Mouse (Mus musculus) heart, embryonic 11.5 days (tissue): ENCODE data around the gene Tjp2. TPM values are rescaled to one million over a fixed set of nuclear protein-coding genes. Genes with fewer than 3 reads are reported as not detected.
A peak's percentile ranks its signal among the peaks of the same experiment; 100 is the strongest.

ENCODE experiments used
- ATAC-seq: fragments of 200-750 bp; cut with Nextera tagmentation; replicated peaks from 2 replicates; pipeline ENCODE4 v1.8.0; 2017; ENCODE audit warnings: moderate library complexity; ENCODE audit not compliant: insufficient number of reproducible peaks, low FRiP score, low TSS enrichment
- H3K27ac ChIP-seq: fragments of 300-500 bp; sonication (generic); 2 replicates; pipeline ENCODE4 v1.5.1; 2014; ENCODE audit warnings: mild to moderate bottlenecking, low read depth, low read length
- H3K27me3 ChIP-seq: fragments of 300-500 bp; sonication (generic); 2 replicates; pipeline ENCODE4 v1.6.1; 2014; ENCODE audit warnings: mild to moderate bottlenecking, low read length, mixed read lengths; ENCODE audit not compliant: control insufficient read depth, insufficient read depth
- H3K36me3 ChIP-seq: fragments of 300-500 bp; sonication (generic); 2 replicates; pipeline ENCODE4 v1.6.1; 2014; ENCODE audit warnings: mild to moderate bottlenecking, low read length, moderate library complexity, mixed read lengths; ENCODE audit not compliant: control insufficient read depth, insufficient read depth
- H3K4me1 ChIP-seq: fragments of 300-500 bp; sonication (generic); 2 replicates; pipeline ENCODE4 v1.6.1; 2014; ENCODE audit warnings: low read length; ENCODE audit not compliant: control insufficient read depth, insufficient read depth
- H3K4me2 ChIP-seq: fragments of 300-500 bp; sonication (generic); 2 replicates; pipeline ENCODE4 v1.6.1; 2014; ENCODE audit warnings: mild to moderate bottlenecking, moderate library complexity
- H3K4me3 ChIP-seq: fragments of 300-500 bp; sonication (generic); 2 replicates; pipeline ENCODE4 v1.5.1; 2014; ENCODE audit warnings: low read depth, low read length
- H3K9ac ChIP-seq: fragments of 300-500 bp; sonication (generic); 2 replicates; pipeline ENCODE4 v1.6.1; 2014; ENCODE audit warnings: mild to moderate bottlenecking, low read depth, low read length, moderate library complexity
- H3K9me3 ChIP-seq: fragments of 300-500 bp; sonication (generic); replicated peaks from 2 replicates; pipeline ENCODE4 v1.6.1; 2016; ENCODE audit warnings: low read length; ENCODE audit not compliant: control insufficient read depth
- WGBS: fragments of 180-500 bp; shearing (Covaris S2); extraction: QIAGEN DNeasy Blood & Tissue Kit; methylation state at CpG from one replicate; pipeline ENCODE4 v1.1.7; 2014; ENCODE audit not compliant: insufficient replicate concordance; 5-methylcytosine and 5-hydroxymethylcytosine counted together
- polyA plus RNA-seq: library from polyadenylated mRNA; unstranded; fragments of >200 nt; fragmentation: Nextera tagmentation; extraction: Ambion mirVana; gene quantifications from 2 replicates; pipeline ENCODE4 v1.2.1, GENCODE M21; 2014

Tjp2 gene
- polyA plus RNA-seq, 1 experiment from 2014 or later, result 21.3 TPM

DNA sequence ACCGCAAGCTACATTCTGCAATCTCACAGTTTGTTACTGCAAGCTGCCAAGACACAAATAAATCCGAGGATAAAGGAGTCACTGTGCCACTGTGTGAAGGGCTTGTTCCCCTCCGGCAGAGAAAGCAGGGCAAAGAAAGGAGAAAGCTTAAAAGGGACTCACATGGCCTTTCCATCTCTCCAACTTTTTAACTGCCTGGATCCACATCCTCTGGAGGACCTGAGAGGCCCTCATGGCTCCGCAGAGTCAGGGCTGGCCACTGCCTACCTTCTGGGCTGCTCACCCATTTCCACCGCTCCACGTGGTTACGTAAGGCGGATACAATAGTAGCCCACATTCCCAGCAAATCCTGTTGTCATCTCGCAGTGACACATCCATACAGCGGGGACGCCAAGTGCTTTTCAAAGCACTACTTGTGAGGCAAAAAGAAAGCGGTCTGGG is 82.2 kb downstream of the Tjp2 start:
- H3K4me2 ChIP-seq, result no peak overlapping the region
- no peak overlapping the region for H3K27ac ChIP-seq
- no peak for ATAC-seq
- H3K36me3 ChIP-seq, result no peaks in the 10 kb centered on the region
- no peak overlapping the region for H3K4me3 ChIP-seq
- no peaks in the 10 kb centered on the region for H3K9me3 ChIP-seq
- peaks cover 13% of the 10 kb centered on the region; the same call in 1 of the 2 replicates for H3K4me1 ChIP-seq
- H3K27me3 ChIP-seq, result no peaks in the 10 kb centered on the region
- WGBS, result 84% methylated on average over 12 of the region's 12 CpGs
- H3K9ac ChIP-seq, result no peak overlapping the region

- Histone ChIP-seq H3K9ac (no peak overlapping the region), H3K4me3 (no peak overlapping the region), H3K9me3 (no peaks in the 10 kb centered on the region), H3K27me3 (no peaks in the 10 kb centered on the region), H3K4me2 (no peak overlapping the region), H3K4me1 (peaks cover 13% of the 10 kb centered on the region; the same call in 1 of the 2 replicates), H3K27ac (no peak overlapping the region), H3K36me3 (no peaks in the 10 kb centered on the region)
- ATAC-seq, result no peak
- 61% methylated on average over 3 of the region's 3 CpGs for WGBS
Observed at GRCm38 (mm10) chr19:24140298-24140697, 84.5 kb downstream of the Tjp2 start.

DNA sequence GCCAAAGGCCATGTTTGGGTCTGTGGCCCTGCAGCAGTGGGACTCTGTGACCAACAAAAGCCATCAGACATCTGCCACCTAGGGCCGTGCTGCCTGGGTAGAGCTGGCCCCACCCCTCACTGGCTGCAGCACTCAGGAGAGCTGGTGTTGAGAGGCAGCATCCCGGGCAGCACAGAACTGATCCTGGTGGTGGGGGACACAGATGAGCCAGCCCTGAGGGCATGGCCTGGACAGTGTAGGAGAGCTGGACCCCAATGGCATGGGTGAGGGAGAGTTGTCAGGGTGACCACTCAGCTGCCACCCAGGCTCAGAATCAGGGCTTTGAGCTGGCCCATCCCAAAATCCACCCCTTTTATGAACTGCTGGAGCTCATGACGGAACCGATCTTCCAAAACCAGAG is 87.4 kb downstream of the Tjp2 start:
- Histone ChIP-seq H3K4me2 (no peak overlapping the region), H3K4me3 (no peak overlapping the region), H3K36me3 (peaks cover 2% of the 10 kb centered on the region; the same call in 1 of the 2 replicates), H3K4me1 (peaks cover 14% of the 10 kb centered on the region; the same call in 1 of the 2 replicates), H3K27ac (no peak overlapping the region), H3K9ac (no peak overlapping the region), H3K27me3 (no peaks in the 10 kb centered on the region), H3K9me3 (no peaks in the 10 kb centered on the region)
- no peak; the same call in 1 of the 2 replicates for ATAC-seq
- WGBS, result 60% methylated on average over 4 of the region's 4 CpGs

DNA sequence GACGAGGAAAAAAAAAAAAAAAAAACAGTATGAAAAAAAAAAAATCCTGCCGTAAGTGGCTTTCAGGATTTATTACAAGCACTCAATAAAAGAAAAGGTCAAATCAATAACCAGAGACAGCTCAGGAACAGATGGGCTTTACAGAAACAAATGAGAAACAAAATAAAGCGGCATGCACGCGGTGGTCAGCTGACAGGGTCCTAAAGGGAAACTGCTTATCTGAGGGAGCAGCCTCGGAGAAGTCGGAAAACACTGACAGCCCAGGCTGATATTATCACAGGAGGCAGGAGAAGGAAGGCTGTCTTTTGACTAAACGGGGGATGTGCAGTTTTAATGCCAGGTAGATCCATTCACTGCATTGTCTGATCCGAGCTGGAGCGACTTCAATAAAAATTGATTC is 89.8 kb downstream of the Tjp2 start:
- Histone ChIP-seq H3K4me3 (peak overlapping the region; percentile 8), H3K4me2 (peak overlapping the region; percentile 57), H3K36me3 (peaks cover 17% of the 10 kb centered on the region), H3K27me3 (no peaks in the 10 kb centered on the region), H3K9ac (no peak overlapping the region), H3K27ac (no peak overlapping the region), H3K9me3 (no peaks in the 10 kb centered on the region), H3K4me1 (peaks cover 9% of the 10 kb centered on the region; the same call in 1 of the 2 replicates)
- 24% methylated on average over 10 of the region's 10 CpGs for WGBS
- no peak for ATAC-seq

DNA sequence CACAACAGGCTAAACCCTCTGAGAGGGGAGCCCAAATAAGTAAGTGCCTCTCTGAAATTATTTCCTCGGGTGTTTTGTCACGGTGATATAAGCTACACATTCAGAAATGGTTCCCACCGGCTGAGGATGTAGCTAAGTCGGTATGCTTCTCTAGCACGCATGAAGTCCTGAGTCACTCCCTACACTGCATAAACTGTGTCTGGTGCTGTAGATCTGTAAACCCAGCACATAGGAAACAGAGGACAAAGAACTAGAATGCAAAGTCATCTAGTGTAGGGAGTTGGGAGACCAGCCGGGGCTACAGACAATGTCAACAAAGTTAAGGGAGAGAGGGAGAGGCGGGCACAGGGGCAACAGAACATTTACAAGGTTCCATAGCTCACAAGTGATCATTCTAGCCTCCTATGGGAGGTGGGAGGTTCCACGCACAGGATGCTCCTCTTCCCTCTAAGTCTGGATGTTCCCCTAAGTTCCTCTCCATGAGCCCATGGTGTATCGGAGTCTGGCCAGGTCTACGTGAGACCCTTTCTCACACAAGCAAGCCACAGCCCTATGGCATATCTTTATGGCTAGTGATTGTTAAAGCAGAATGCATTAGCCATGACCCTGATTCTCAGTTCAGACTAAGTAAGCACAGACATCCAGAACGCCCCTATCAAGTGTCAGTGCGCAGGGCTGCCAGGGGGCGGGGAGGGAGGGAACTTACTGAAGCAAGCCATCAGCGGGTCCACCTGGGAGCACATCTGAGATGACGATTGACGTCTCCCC is 90.5 kb downstream of the Tjp2 start:
- H3K9ac ChIP-seq, result no peak overlapping the region; the same call in 1 of the 2 replicates
- no peak overlapping the region for H3K27ac ChIP-seq

DNA sequence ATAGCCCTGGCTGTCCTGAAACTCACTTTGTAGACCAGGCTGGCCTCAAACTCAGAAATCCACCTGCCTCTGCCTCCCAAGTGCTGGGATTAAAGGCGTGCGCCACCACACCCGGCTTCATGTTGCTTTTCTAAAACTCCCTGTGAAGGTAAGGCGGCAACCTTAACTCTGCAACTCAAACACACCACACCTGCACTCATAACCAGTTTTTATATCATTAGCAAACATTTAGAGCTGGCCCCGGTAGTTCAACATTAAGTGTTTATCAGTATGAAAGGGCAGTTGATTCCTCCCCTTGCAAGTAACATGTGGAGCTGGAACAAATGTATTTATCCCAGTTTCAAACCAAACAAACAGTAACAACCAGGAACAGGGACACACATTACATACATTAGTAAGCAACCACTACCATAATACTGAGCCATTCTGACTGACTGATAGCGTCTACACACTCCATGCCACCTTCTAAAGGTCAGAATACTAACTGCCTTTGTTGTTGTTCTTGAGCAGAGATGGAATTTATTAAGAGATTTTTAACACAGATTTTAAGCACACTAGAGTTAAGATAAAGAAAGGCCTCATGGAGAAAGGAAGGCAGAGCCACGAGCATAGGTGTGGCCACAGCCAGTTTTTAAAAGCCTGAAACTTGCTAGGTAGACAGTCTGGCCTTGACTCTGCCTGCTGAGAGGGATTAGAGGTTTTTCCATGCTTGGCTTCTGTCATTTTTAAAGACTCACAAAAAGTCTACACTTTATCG is 101.1 kb downstream of the Tjp2 start:
- Histone ChIP-seq H3K9ac (no peak overlapping the region), H3K4me3 (no peak overlapping the region), H3K4me2 (no peak overlapping the region), H3K9me3 (0 out of 2 replicates have a peak, but pooled peaks cover 3% of the 10 kb centered on the region), H3K4me1 (peaks cover 5% of the 10 kb centered on the region; the same call in 1 of the 2 replicates), H3K27ac (no peak overlapping the region), H3K36me3 (peaks cover 12% of the 10 kb centered on the region), H3K27me3 (no peaks in the 10 kb centered on the region)
- ATAC-seq, result no peak
- WGBS, result 85% methylated on average over 8 of the region's 8 CpGs

More for the DNA sequence above, 90.5 kb downstream of the Tjp2 start:
- H3K27me3 ChIP-seq, result no peaks in the 10 kb centered on the region
- no peaks in the 10 kb centered on the region for H3K9me3 ChIP-seq
- no peak; the same call in 1 of the 2 replicates for ATAC-seq
- H3K4me3 ChIP-seq, result peak overlapping the region; percentile 8
- H3K36me3 ChIP-seq, result peaks cover 17% of the 10 kb centered on the region
- 71% methylated on average over 16 of the region's 16 CpGs for WGBS
- peaks cover 9% of the 10 kb centered on the region; the same call in 1 of the 2 replicates for H3K4me1 ChIP-seq
- peak overlapping the region; percentile 57 for H3K4me2 ChIP-seq

DNA sequence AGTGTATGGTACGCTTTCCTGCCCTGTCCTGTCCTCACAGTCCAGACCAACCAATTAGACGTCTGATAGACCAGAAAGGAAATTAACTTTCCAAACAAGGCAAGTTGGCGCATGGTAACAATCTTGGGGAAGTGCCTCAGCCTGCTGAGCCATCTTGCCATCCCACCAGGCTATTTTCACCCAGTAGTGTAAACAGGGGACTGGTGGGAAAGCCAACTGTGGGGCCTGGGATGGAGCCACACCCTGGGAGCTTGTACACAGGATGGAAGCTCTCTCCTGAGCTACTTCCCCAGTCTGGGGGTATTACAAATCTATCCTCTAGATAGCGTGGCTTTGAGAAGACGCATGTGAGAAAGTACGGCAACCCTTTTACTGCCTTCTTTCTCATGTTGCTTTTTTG is 101.7 kb downstream of the Tjp2 start:
- H3K27me3 ChIP-seq, result no peaks in the 10 kb centered on the region
- WGBS, result 85% methylated on average over 6 of the region's 6 CpGs
- peaks cover 5% of the 10 kb centered on the region; the same call in 1 of the 2 replicates for H3K4me1 ChIP-seq
- no peak overlapping the region for H3K27ac ChIP-seq
- no peak overlapping the region for H3K4me2 ChIP-seq
- no peak overlapping the region for H3K9ac ChIP-seq
- 0 out of 2 replicates have a peak, but pooled peaks cover 3% of the 10 kb centered on the region for H3K9me3 ChIP-seq
- no peak overlapping the region for H3K4me3 ChIP-seq
- ATAC-seq, result no peak
- H3K36me3 ChIP-seq, result peaks cover 9% of the 10 kb centered on the region

- H3K27ac ChIP-seq, result no peak overlapping the region
- no peak overlapping the region for H3K9ac ChIP-seq
- no peaks in the 10 kb centered on the region for H3K27me3 ChIP-seq
- H3K4me3 ChIP-seq, result no peak overlapping the region
- no peaks in the 10 kb centered on the region for H3K9me3 ChIP-seq
- no peak for ATAC-seq
- no peak overlapping the region for H3K4me2 ChIP-seq
- 76% methylated on average over 9 of the region's 9 CpGs for WGBS
- peaks cover 7% of the 10 kb centered on the region for H3K36me3 ChIP-seq
- H3K4me1 ChIP-seq, result peaks cover 6% of the 10 kb centered on the region; the same call in 1 of the 2 replicates
Observed at GRCm38 (mm10) chr19:24122647-24123046, 102.2 kb downstream of the Tjp2 start.
